Mouse (Mus musculus) thymus, postnatal 4 days (tissue): ENCODE measurements around the gene Tspear.
"Not testable (repeated sequence)": the region's sequence is repeated elsewhere in the genome, so short reads cannot be mapped to it uniquely, and the experiment has no call there.

Experiments used
- DNase-seq: peaks from one replicate; pipeline ENCODE4 v3.0.0; 2021

Gene Tspear

DNA sequence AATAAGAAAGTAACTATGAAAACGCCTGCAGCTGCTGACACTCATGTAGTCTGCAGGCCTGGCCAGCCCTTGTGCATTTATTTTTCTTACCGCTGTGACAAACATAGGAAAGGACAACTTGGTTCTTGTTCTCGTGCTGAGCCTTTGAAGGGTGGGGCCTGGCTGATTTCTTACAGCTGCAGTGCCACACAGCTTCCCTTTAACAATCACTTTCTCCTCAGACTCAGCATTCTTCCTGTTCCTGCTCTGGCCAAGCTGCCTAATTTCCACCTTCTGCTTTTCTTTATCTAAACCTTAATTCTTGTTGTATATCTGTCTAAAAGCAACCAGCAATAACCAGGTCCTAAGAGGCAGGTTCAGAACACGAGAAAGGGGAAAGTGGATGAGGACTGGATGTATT, 27.4 kb downstream of the Tspear start:
- DNase-seq: no peak

DNA sequence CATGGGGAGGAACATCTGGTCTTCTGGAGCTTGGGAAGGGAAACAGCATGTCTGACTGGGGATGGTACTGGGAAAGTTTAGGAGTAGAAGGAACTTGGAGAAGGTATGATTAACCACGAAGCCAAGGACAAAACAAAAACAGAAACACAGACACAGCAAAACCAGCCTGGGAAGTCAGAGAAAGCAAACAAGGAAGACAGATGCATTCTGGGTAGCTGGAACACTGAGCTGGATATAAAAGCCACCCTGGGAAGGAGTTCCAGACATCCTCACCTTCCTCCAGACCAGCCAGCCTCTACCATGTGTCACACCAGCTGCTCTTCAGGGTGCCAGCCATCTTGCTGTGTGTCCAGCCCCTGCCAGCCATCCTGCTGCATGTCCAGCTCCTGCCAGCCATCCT, 29.1 kb downstream of the Tspear start, which contains the start of gene Gm10142:
Gene Gm10142 (plus strand): TSS at position 301 of the 400 bp plus-strand sequence.
- no peak for DNase-seq

DNA sequence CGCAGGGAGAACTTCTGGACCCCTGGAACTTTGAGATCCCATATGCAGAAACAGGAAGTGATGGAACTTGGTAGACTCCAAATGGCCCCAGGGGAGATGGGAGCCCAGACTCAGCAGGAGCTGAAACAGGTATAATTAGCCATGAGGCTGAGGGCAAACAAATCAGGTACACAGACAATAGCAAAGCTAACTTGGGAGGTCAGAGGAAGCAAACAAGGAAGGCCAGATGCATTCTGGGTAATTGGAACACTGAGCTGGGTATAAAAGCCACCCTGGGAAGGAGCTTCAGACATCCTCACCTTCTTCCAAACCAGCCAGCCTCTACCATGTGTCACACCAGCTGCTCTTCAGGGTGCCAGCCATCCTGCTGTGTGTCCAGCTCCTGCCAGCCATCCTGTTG, 33.9 kb downstream of the Tspear start, which contains the start of gene Krtap12-1:
Gene Krtap12-1 (plus strand): TSS at position 301 of the 400 bp plus-strand sequence.
- not testable (repeated sequence) for DNase-seq

DNA sequence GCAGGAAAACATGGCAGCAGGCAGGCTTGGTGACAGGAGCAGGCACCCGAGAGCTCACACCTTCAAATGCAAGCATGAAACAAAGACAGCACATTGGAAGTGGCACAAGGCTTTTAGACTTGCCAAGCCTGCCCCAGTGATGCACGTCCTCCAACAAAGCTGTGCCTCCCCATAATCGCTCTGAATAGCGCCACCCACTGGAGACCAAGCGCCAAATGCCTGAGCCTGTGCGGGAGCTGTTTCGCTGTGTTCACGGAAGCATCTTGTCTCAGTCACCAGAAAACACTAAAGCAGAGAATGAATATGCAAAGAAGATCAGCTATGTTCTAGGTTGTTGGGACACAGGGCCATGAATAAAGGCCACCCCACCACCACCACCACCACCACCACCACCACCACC, 38.5 kb downstream of the Tspear start:
- peak; percentile 15 for DNase-seq

- no peak for DNase-seq
These were observed 39.8 kb downstream of the Tspear start, which contains the start of gene Gm10100 for GRCm38 (mm10) chr10:77726186-77726585. TSS of gene Gm10100 (plus strand) at chr10:77726486.

DNA sequence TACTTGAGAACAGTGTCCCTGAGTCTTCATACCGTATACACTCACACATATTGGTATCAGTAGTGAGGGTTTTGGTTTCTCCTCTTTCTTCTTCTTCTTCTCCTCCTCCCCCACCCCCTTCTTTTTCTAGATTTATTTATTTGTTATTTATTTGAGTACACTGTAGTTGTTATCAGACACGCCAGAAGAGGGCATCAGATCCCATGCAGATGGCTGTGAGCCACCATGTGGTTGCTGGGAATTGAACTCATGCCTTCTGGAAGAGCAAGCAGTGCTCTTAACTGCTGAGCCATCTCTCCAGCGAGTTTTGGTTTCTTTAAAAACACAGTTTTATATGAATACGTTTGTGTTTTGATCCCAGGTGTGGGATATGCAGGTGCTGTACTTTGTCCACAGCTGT, 41.9 kb downstream of the Tspear start:
- no peak for DNase-seq

- peak; percentile 55 for DNase-seq
These were observed 42.9 kb downstream of the Tspear start for GRCm38 (mm10) chr10:77729241-77729640.

GRCm38 (mm10) chr10:77735928-77736327, 49.6 kb downstream of the Tspear start:
- no peak for DNase-seq

DNA sequence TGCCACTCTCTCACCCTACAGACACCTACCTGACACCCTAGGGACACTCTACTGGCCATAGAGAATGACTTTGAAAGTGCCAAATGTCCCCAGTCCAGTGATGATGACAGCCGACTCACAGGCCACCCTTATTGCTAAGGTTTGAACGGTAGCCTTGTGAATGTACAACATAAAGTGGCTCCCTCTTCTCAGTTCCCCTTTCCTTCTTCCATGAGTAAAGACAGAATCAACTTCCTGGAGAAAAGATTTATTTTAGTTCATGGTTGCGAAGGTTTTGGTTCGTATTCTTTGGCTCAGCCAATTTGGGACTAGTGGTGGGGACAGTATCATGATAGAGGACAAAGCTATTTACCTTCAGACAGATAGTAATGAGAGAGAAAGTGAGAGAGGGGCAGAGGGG, 52.6 kb downstream of the Tspear start:
- DNase-seq: no peak

DNA sequence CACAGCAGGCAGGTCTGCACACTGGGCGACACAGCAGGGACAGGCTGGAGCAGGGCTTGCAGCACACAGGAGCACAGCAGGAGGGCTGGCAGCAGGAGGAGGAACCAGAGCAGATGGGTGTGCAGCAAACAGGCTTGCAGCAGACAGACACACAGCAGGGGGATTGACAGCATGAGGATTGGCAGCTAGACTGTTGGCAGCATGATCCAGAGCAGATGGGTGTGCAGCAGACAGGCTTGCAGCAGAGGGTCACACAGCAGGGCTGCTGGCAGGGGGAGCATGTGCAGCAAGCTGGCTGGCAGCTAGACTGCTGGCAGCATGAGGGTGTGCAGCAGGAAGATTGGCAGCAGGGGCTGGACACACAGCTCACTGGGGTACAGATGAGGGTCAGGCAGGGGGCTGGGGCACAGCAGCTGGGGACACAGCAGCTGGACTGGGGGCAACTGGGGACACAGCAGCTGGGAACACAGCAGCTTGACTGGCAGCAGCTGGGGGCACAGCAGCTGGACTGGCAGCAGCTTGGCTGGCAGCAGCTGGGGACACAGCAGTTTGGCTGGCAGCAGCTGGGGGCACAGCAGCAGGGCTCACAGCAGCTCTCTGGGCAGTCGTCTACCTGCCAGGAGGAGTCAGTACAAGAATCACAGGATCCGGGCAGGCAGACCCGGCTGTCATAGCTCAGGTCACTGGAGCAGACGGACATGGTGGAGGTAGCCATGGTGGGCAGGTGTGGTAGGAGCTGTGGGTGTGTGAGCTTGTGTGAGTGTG, 55.7 kb downstream of the Tspear start, which contains the start of gene Gm18596:
Gene Gm18596 (minus strand): TSS at position 715 of the 765 bp plus-strand sequence.
- not testable (repeated sequence) for DNase-seq

DNA sequence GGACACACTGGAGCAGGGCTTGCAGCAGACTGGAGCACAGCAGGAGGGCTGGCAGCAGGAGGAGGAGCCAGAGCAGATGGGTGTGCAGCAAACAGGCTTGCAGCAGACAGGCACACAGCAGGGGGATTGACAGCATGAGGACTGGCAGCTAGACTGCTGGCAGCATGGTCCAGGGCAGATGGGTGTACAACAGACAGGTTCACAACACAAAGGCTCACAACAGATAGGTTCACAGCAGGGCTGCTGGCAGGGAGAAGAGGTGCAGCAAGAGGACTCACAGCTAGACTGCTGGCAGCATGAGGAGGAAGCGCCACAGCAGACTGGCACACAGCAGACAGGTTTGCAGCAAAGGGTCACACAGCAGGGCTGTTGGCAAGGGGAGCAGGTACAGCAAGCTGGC, 64.3 kb downstream of the Tspear start:
- DNase-seq: not testable (repeated sequence)

DNA sequence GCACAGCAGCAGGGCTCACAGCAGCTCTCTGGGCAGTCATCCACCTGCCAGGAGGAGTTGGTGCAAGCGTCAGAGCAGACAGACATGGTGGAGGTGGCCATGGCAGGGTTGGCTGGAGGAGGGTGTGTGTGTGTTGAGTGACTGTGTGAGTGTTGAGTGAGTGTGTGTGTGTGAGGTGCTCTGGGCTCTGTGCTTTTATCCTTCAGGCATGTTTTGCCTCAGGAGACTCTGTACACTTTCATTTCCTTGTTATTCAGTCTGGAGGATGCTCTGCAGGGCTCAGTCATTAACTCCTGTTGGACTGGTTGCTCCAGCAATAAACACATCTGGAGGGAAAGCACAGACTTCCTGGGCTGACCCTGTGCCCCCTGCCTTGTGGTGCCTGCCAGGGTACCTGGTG, 64.9 kb downstream of the Tspear start, which contains the start of gene Gm9736:
Gene Gm9736 (minus strand): TSS at position 101 of the 400 bp plus-strand sequence.
- DNase-seq: not testable (repeated sequence)

GRCm38 (mm10) chr10:77752312-77752711, 65.9 kb downstream of the Tspear start:
- DNase-seq: not testable (repeated sequence)

GRCm38 (mm10) chr10:77753448-77753847, 67.1 kb downstream of the Tspear start:
- no peak for DNase-seq

DNA sequence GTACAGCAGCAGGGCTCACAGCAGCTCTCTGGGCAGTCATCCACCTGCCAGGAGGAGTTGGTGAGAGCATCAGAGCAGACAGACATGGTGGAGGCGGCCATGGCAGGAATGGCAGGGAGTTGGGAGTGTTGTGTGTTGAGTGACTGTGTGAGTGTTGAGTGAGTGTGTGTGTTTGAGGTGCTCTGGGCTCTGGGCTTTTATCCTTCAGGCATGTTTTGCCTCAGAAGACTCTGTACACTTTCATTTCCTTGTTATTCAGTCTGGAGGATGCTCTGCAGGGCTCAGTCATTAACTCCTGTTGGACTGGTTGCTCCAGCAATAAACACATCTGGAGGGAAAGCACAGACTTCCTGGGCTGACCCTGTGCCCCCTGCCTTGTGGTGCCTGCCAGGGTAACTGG, 73.2 kb downstream of the Tspear start, which contains the start of gene Gm3233:
Gene Gm3233 (minus strand): TSS at position 101 of the 400 bp plus-strand sequence.
- DNase-seq: not testable (repeated sequence)

- no peak for DNase-seq
These were observed 83.4 kb downstream of the Tspear start for GRCm38 (mm10) chr10:77769727-77770126.

- not testable (repeated sequence) for DNase-seq
These were observed 84.9 kb downstream of the Tspear start, which contains the start of gene Gm3238 for GRCm38 (mm10) chr10:77771225-77771624. TSS of gene Gm3238 (minus strand) at chr10:77771325.

DNA sequence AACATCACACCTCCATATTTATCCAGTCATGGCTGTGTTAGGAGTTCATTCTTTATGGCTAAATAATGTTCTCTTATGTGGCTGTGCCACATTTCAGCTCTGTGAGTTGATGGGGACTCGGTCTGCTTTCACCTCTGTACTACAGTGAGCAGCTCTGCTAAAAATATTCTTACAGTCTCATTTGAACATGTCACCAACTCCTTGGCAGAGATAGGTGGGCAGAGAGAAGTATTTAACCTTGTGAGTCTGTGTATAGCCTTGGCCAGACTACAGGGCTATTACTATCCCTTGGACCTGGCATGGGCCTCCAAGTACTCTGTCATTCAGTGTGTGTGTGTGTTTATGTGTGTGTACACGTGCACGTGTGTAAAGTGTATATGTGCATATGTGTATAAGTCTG, 85.8 kb downstream of the Tspear start:
- DNase-seq: not testable (repeated sequence)

DNA sequence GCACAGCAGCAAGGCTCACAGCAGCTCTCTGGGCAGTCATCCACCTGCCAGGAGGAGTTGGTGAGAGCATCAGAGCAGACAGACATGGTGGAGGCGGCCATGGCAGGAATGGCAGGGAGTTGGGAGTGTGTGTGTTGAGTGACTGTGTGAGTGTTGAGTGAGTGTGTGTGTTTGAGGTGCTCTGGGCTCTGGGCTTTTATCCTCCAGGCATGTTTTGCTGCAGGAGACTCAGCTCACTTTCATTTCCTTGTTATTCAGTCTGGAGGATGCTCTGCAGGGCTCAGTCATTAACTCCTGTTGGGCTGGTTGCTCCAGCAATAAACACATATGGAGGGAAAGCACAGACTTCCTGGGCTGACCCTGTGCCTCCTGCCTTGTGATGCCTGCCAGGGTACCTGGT, 90.5 kb downstream of the Tspear start, which contains the start of gene Gm7138:
Gene Gm7138 (minus strand): TSS at position 101 of the 400 bp plus-strand sequence.
- DNase-seq: not testable (repeated sequence)

DNA sequence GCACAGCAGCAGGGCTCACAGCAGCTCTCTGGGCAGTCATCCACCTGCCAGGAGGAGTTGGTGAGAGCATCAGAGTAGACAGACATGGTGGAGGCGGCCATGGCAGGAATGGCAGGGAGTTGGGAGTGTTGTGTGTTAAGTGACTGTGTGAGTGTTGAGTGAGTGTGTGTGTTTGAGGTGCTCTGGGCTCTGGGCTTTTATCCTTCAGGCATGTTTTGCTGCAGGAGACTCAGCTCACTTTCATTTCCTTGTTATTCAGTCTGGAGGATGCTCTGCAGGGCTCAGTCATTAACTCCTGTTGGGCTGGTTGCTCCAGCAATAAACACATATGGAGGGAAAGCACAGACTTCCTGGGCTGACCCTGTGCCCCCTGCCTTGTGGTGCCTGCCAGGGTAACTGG, 96.1 kb downstream of the Tspear start, which contains the start of gene Gm3250:
Gene Gm3250 (minus strand): TSS at position 101 of the 400 bp plus-strand sequence.
- DNase-seq: not testable (repeated sequence)

DNA sequence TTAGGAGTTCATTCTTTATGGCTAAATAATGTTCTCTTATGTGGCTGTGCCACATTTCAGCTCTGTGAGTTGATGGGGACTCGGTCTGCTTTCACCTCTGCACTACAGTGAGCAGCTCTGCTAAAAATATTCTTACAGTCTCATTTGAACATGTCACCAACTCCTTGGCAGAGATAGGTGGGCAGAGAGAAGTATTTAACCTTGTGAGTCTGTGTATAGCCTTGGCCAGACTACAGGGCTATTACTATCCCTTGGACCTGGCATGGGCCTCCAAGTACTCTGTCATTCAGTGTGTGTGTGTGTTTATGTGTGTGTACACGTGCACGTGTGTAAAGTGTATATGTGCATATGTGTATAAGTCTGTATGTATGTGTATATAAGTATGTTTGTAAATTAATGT, 97.0 kb downstream of the Tspear start:
- not testable (repeated sequence) for DNase-seq

- DNase-seq: not testable (repeated sequence)
These were observed 101.5 kb downstream of the Tspear start, which contains the start of gene Gm7137 for GRCm38 (mm10) chr10:77787876-77788275. TSS of gene Gm7137 (minus strand) at chr10:77788200.

DNA sequence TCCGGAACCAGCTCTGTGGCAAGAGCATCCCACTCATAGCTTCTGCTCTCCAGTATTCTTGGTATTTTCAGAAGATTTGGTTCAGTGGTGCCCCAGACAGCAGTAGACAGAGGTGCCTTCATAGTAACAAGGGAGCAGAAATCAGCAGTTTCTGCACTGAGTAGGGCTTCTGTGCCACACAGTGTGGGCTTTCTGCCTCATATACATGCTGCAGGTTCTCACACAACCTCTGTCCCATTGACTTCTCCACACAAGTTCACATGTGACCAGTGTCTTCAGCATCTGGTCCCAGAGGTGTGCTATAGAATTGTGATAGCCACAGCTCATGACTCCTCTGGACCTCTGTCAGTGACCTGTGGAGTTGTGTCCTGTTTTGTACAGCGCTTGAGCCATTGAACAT, 102.3 kb downstream of the Tspear start:
- no peak for DNase-seq

DNA sequence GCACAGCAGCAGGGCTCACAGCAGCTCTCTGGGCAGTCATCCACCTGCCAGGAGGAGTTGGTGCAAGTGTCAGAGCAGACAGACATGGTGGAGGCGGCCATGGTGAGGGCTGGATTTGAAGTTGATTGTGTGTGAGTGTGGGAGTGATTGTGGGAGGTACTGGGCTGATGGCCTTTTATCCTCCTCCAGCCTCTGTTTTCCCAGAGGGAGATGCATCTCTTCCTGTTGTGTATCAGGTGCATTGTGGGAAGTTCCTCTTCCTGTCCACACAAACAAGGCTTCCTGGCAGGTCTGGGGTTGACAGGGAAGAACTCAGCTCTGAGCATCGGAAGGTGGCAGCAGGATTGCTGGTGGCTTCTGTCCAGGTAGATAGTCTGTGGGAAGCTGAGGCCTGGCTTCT, 108.6 kb downstream of the Tspear start, which contains the start of gene Gm9639:
Gene Gm9639 (minus strand): TSS at position 101 of the 400 bp plus-strand sequence.
- DNase-seq: no peak
